Mouse (Mus musculus): ENCODE results near the gene Afap1. TPM values are rescaled to one million over a fixed set of nuclear protein-coding genes. Genes with fewer than 3 reads are reported as not detected.

Afap1 gene
- total RNA-seq, 2 experiments from 2014 or later: 7.4 to 8.3 TPM

- TF ChIP-seq CTCF (IDR thresholded peaks at IDR 0.05): peak; percentile 98
- H3K4me3 ChIP-seq: no peak overlapping the region
- DNase-seq: peak; percentile 87
- intact Hi-C loops (cut with DNase I): loop anchor here (5.0 to 10.0 kb wide), 2 partner anchors 100 to 227 kb away; no protein-coding TSS in a partner anchor
- peak overlapping the region; percentile 54 for H3K27ac ChIP-seq
Observed at GRCm38 (mm10) chr5:35971841-35972578, 78.9 kb downstream of the Afap1 start.

- intact Hi-C loops (cut with DNase I): loop anchor here (5.0 to 10.0 kb wide), 2 partner anchors 100 to 228 kb away; no protein-coding TSS in a partner anchor
- no peak for DNase-seq
- TF ChIP-seq CTCF (IDR thresholded peaks at IDR 0.05): no peak
- Histone ChIP-seq H3K4me3 (no peak overlapping the region), H3K27ac (peak overlapping the region; percentile 73)
Observed at GRCm38 (mm10) chr5:35972739-35973138, 79.6 kb downstream of the Afap1 start.

GRCm38 (mm10) chr5:35973800-35974199 is 80.7 kb downstream of the Afap1 start:
- Histone ChIP-seq H3K4me3 (peak overlapping the region; percentile 28; the same call in 1 of the 2 replicates), H3K27ac (peak overlapping the region; percentile 73)
- intact Hi-C loops (cut with DNase I): loop anchor here (5.0 to 10.0 kb wide), 2 partner anchors 101 to 229 kb away; no protein-coding TSS in a partner anchor
- TF ChIP-seq CTCF (IDR thresholded peaks at IDR 0.05): no peak
- peak; percentile 88 for DNase-seq

GRCm38 (mm10) chr5:35974265-35974664 is 81.1 kb downstream of the Afap1 start:
- no peak for TF ChIP-seq CTCF (IDR thresholded peaks at IDR 0.05)
- no peak for DNase-seq
- intact Hi-C loops (cut with DNase I): loop anchor here (5.0 to 10.0 kb wide), 2 partner anchors 102 to 229 kb away; no protein-coding TSS in a partner anchor
- H3K27ac ChIP-seq: peak overlapping the region; percentile 73
- 0 out of 2 replicates have a peak overlapping the region, but pooled peaks have one; percentile 28 for H3K4me3 ChIP-seq

- Histone ChIP-seq H3K27ac (no peak overlapping the region), H3K4me3 (no peak overlapping the region)
- DNase-seq: peak; percentile 86
- TF ChIP-seq CTCF (IDR thresholded peaks at IDR 0.05): peak; percentile 93
- intact Hi-C loops (cut with DNase I): loop anchor here (1.0 to 10.0 kb wide), 2 partner anchors 86 to 231 kb away; no protein-coding TSS in a partner anchor
Observed at GRCm38 (mm10) chr5:35975681-35976080, 82.6 kb downstream of the Afap1 start.

GRCm38 (mm10) chr5:35980542-35980941 is 87.4 kb downstream of the Afap1 start:
- intact Hi-C loops (cut with DNase I): loop anchor here (5.0 kb wide), 1 partner anchor 37 kb away; no protein-coding TSS in a partner anchor
- H3K27ac ChIP-seq: no peak overlapping the region
- H3K4me3 ChIP-seq: no peak overlapping the region
- DNase-seq: no peak
- no peak for TF ChIP-seq CTCF (IDR thresholded peaks at IDR 0.05)

- DNase-seq: no peak
- H3K27ac ChIP-seq: no peak overlapping the region; the same call in 1 of the 2 replicates
- intact Hi-C loops (cut with DNase I): loop anchor here (5.0 kb wide), 1 partner anchor 36 kb away; no protein-coding TSS in a partner anchor
- no peak for TF ChIP-seq CTCF (IDR thresholded peaks at IDR 0.05)
- H3K4me3 ChIP-seq: no peak overlapping the region
Observed at GRCm38 (mm10) chr5:35981341-35981740, 88.2 kb downstream of the Afap1 start.

GRCm38 (mm10) chr5:35981976-35982375 is 88.9 kb downstream of the Afap1 start:
- Histone ChIP-seq H3K27ac (no peak overlapping the region), H3K4me3 (no peak overlapping the region)
- TF ChIP-seq CTCF (IDR thresholded peaks at IDR 0.05): peak; percentile 97; the same call in 1 of the 2 replicates
- intact Hi-C loops (cut with DNase I): loop anchor here (2.0 to 5.0 kb wide), 2 partner anchors 35 to 415 kb away; no protein-coding TSS in a partner anchor
- peak; percentile 85 for DNase-seq

- intact Hi-C loops (cut with DNase I): no loop called here
- TF ChIP-seq CTCF (IDR thresholded peaks at IDR 0.05): no peak
- Histone ChIP-seq H3K4me3 (no peak overlapping the region), H3K27ac (peak overlapping the region; percentile 1; the same call in 1 of the 2 replicates)
- DNase-seq: no peak
Observed at GRCm38 (mm10) chr5:35985611-35986010, 92.5 kb downstream of the Afap1 start.

GRCm38 (mm10) chr5:35988085-35988484 is 95.0 kb downstream of the Afap1 start:
- no peak for DNase-seq
- Histone ChIP-seq H3K4me3 (no peak overlapping the region), H3K27ac (no peak overlapping the region)
- intact Hi-C loops (cut with DNase I): no loop called here
- no peak for TF ChIP-seq CTCF (IDR thresholded peaks at IDR 0.05)

GRCm38 (mm10) chr5:35989506-35989905 is 96.4 kb downstream of the Afap1 start:
- no peak for DNase-seq
- TF ChIP-seq CTCF (IDR thresholded peaks at IDR 0.05): no peak
- no peak overlapping the region for H3K27ac ChIP-seq
- no peak overlapping the region for H3K4me3 ChIP-seq
- intact Hi-C loops (cut with DNase I): no loop called here

GRCm38 (mm10) chr5:35989986-35990735 is 97.0 kb downstream of the Afap1 start:
- intact Hi-C loops (cut with DNase I): no loop called here
- Histone ChIP-seq H3K4me3 (no peak overlapping the region), H3K27ac (no peak overlapping the region)
- TF ChIP-seq CTCF (IDR thresholded peaks at IDR 0.05): no peak
- DNase-seq: peak; percentile 35
